Mouse (Mus musculus) monocyte, adult 5-6 weeks (primary cell): ENCODE measurements at regions not wholly inside any gene's neighbourhood (a gene's known extent, or its start where the extent isn't known, plus 50 kb on each side); places are given as distances from the start of the nearest gene placed in this dataset.

Experiments used
- ATAC-seq: fragments of 153-309, 156-312 bp; replicated peaks from 2 replicates; pipeline ENCODE4 v1.8.0; 2017; ENCODE audit warnings: mild to moderate bottlenecking; ENCODE audit not compliant: low TSS enrichment, insufficient number of reproducible peaks, severe bottlenecking, poor library complexity, low FRiP score

DNA sequence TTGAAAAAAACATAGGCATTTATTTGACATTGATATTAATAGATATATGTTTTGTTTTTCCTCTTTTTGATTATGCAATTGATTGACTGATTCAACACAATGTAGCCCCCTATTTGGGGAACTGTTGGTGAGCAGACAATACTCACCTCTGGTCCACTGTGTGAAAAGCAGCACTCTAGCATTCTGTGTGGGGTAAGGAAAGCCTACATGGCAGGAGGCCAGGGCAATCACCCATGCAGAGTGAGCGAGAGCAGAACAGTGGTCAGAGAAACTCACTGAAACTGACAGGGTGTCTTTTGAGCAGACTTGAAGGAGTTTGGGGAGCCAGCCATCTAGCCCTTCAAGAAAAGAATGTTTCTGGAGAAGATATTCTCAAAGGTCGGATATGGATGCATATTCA, 73.2 kb upstream of the Azi2 start:
- no peak for ATAC-seq

DNA sequence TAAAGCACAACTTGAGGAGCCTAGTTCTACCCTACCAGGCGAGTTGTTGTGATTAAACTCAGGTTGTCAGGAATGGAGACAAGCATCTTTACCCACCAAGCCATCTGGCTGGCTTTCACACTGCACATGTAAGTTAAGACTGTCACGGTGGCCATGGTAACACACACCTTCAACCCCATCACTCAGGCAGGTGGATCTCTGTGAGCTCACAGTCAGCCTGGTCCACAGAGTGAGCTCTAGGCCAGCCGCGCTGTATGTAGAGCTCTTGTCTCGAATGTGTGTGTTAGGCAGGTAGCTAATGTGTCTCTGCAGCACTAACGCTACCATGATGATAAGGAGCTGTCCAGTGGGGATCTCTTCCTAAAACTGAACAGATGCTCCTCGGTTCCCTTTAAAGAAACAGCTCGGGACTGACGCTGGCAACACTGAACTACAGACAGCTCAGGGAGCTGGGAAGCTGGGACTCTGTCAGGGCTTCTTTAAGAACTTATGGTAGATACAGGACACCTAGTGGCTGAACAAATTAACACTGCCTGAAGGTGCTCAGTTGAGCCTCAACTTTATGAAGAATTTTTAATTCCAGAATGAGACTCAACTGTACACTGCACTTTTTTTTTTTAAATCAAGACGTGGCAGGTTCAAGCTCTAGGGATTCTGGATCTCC, 73.8 kb upstream of the Azi2 start:
- no peak for ATAC-seq

DNA sequence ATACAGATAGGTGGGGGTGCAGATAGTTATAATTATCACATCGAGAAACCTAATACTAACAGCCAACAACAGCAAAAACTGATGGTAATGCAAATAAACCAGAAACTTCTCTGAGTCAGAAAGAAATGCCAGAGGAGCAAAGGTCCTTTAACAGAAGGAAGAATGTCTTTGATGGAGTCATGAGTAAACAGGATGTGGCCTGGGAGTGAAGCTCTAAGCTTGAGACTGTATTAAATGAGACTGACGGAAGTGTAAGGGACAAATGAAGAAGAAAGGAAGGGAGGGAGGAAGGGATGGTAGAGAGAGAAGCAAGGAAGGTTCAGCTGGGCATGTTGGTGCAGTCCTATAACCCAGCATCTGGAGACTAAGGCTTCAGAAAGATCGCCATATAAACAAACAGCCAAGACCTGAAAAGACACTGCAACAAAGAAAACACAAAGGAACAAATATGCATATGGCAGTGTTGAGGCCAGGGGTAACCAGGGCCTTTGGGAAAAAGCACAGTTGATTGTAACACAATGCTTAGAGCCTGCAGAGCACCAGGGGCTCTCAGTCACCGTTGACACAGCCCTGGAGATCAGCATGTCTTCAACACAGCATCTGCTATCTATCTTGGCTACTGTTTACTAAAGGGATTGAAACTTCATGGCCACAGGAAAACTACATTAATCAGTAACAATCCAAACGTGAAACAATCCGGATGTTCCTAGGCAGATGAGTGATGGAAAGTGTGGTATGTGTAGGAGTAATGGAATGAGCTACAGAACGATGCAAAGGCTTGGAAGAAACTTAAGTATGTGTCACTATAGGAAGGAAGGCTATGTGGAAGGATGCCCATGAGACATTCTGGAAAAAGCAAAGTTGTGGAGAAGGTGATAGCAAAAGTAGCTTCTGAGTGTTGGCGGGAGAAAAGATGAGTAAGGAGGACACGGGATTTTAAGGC, 77.9 kb upstream of the Azi2 start:
- ATAC-seq = no peak

DNA sequence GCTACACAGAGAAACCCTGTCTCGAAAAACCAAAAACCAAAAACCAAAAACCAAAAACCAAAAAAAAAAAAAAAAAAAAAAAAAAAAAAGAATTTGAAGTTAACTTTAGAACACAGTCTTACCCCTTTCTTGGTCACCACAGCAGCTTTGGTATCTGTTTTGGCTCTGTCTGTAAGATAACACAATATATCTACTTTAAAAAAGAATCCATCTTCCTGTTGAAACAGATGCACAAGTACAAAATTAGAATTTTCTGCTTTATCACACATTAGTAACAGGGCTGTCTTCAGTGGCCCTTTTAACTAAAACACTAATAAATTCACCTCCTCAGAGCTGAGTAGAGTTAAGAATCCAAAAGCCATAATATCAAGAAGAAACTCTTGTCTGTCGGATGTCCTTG, 80.5 kb upstream of the Azi2 start:
- no peak for ATAC-seq

DNA sequence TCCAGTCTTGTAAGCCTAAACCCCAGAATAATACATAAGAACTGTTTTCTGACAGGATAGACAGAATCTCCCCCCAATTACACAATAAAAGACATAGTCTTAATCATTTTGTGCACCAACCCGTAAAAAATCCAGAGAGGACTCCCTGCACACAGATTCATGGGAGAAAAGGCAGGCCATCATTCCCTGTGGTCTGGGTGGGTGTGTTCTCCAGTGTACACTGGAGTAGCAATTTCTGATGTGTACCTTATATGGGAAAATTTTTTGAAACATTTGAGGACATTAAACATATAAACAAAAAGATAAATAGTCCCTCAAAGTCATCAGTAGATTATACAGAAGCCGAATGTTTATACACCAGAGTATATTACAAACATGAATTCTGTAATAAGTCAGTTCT, 83.1 kb upstream of the Azi2 start:
- ATAC-seq = no peak

DNA sequence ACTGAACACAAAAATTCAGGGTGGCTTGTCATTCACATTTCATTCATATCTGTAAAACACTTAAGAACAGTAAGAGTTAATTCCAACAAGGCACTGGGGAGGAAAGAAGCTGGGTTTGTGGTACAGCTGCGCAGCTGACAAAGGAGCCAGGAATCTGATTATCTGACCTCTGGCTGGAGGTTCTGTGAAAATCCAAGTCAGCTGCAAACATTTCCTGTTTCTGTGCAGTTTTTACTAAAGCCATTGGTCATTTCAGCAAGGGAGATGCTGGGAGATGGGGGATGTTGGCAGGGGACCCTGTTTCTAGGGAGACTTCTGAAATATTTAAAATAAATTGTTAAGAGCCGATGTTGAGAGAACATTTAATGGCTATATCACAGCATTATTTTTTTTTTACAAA, 83.6 kb upstream of the Azi2 start:
- no peak for ATAC-seq

DNA sequence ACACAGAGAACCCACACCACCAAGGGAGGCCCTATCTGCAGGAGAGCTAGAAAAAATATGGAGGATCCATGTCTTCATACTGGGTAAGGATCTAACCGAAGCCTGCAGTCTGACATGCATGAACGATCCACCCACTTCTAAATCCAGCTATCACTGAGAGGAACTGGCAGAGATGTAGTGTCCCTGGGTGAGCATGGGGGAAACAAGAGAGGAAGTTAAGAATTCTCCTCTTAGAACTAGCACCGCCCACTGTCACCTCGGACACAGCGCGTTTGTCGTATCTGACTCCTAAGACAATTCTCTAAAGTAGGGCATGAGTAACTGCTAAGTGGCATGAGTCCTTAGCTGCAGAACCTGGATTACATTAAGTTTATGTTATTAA, 112.8 kb upstream of the Azi2 start:
- no peak for ATAC-seq

DNA sequence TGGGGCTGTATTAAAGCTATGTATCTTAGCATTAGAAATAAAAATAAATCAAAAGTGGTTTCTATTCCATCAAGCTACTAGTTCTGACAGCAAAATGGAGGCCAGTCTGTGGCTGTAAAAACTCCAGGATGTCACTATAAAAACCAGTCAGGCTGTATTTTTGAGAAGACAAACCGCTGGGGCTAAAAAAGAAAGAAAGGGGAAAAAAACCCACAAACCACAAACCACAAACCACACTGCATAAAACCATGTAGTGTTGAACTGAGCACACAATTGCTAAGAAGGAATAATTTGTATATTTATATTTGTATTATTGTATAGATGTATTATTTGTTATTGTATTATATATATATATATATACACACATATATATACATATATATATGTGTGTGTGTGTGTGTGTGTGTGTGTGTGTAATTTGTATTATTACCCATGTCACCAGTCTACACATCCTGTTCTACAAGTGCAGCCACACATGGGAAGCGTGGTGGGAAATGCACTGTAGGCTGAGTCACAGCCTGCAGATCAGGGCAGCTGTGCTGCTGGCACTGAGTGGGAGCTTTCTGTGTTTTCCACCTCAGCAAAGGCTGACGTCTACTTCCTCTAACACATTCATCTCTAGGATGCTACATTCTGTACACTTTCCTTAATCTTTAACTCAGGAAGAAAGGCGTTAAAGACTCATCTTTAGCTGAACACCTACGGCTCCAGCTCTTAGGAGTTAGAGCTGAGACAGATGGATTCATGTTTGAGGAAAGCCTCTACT, 113.4 kb upstream of the Azi2 start:
- no peak for ATAC-seq

DNA sequence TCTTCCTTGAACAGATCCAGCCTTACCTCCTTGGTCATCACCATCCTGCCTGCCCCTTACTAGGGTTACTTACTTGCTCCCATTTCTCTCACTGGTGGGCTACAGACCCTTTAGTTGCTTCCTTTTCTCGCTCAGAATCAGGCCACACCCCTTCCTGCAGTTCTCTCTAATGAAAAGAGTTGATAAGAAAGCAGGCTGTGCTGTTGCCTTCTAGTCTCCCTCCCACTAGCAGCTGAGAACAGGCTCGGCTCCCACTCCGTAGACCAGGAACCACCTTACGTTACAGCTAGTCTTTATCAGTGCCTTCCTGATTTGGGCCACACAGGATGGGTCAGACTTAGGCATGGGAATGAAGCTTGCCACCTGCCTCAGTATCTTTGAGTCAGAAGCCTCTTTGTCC, 117.3 kb upstream of the Azi2 start:
- no peak for ATAC-seq

DNA sequence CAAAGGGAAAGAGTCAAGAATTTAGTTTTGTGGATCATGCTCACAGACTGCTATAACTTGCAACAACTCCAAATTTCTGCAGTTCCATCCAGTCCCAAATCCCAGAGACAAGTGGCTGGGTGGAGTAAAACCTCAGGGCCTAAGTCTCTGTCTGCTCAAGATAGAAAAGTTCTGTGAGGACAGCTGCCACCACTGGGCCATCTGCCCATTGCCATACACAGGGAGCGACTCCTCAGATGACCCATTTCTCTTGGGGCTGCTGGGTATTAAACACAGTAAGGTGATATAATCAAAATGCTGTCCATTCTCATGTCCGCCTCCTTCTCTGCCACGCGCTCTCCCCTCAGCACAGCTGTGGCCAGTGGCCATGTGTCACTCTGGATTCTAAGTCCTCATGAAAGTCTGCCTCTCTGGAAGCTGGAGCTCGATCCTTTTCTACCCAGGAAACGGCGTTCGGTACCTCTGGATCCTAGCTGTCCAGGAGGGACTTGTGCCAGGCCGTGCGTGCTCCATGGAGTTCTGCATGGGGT, 132.3 kb upstream of the Azi2 start:
- no peak for ATAC-seq

DNA sequence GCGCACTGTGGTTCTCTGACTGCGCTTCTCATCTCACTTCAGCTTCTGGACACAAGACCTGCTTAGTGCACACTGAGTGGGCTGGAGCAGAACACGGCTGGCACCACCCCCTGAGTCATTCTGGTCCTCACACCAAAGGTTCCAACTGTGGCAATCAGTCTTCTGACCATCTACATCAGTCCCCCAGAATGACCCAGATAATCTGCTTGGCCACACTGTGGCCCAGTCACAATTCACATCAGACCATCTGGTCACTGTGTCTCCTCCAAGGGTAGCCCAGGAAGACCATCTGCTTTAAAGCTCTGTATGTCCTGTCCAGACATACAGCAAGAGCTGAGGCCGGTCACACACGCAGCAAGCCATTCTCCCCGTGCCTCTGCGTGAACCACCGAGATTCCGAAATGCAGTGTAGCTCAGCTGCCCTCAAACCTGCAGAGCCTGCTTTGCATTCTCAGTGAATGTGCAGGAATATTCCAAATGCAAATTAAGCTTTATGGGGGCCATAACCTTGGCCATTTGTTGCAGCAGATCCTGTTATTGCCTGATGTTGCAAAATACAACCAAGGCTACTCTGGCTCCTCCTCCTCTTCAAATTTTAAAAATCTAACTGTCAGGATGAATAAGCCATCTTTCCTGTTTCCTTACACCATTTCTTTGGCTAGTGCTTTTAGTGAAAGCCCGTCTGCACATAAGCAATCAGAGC, 135.1 kb upstream of the Azi2 start:
- no peak for ATAC-seq

DNA sequence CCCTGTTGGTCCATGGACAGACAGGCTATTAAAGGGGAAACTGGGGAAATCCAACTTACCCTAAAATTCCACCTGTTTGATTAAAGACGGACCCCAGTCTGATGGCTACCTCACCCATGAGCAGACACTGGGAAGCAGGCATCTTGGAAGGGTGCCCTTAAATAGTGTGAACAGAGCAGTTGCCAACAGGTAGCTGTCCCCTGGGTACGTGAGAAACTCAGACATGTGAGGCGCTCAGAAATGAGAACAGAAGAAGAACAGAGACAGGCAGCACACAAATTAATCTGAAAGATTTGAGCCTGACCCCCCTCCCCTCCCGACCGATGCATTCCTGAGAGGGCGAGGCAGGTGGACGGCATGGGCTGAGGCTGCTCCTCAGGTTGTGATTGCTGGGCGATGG, 135.7 kb upstream of the Azi2 start:
- no peak for ATAC-seq

DNA sequence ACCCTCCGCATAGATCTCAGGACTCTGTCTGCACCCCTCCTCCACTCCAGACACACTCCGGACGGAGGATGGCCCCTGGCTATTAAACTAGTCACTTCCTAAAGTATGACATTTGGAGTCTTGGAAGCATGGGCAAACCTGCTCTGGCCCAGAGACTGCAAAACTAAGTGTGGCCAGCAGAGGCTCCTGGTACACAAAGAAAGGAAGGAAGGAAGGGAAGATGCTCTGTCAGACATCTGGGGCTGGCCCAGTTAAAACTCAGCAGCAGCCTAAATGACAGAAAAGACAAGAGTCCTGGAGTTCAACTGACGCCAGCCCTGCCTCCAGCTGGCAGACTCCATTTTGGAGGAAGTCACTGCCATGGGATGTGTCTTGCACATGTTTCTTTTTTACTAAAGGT, 137.3 kb upstream of the Azi2 start:
- no peak for ATAC-seq

DNA sequence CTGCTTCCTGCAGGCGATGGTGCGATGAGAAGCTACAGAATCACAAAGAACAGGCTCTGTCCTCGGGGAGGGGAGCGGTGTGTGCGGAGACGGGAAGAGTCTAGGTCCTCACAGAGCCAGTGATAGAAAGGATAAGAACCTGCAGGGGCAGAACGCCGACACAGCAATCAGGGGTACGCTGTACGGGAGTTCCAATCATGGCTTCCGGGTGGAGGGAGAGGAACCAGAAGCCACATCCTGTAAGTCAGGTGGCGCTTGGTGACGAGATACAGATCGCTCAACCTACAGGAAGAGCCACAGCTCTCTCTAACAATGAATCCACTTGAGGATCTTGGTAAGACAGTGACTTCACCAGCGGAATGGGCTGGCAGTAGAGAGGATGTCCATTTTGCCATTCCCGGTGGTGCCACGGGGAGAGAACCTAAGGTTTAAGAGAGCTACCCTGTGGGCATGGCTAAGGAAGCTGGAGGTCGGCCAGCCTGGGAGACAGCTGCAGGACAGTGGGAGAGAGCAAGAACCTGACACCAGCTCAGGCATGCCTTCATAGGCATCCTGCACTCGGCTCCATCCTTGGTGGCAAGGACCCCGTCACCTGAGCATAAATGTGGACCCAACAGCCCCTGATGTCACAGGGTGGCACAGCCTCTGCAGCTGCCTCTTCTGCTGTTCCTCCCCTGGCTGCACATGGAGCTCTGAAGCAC, 137.9 kb upstream of the Azi2 start:
- peak; percentile 73 for ATAC-seq

DNA sequence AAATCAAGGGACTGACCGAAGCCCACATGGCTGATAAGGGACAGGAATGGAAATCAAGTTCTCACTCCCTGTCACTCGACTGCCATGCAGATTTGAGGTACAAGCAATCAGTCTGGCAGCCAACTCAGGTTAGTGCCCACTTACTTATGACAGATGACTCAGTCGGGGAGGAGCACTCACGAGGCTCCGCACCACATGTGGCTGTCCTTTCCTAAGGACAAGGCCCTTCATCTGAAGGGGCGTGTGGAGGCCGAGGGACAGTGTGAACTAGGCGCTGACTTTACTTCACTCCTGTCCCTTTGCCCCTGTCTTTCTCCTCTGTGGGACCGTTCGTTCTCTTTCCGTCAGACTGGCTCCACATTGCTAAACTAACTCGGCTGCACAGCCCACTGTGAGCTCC, 139.7 kb upstream of the Azi2 start:
- no peak for ATAC-seq

DNA sequence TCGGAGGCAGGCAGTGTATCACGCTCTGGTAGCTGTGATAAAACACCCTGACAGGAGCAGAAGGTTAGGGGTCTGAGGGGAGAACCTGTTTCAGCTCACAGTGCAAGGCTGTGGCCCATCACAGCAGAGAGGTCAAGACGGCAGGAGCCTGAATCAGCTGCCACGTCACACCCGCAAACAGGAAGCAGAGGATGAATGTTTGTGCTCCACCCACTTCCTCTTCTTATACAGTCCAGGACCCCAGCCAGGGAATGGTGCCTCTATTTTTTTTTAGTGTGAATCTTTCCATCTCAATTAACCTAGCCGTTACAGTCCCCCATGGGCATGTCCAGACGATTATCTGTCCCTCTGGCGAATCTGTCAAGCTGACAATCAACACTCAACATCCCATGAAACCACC, 143.8 kb upstream of the Azi2 start:
- ATAC-seq = no peak

DNA sequence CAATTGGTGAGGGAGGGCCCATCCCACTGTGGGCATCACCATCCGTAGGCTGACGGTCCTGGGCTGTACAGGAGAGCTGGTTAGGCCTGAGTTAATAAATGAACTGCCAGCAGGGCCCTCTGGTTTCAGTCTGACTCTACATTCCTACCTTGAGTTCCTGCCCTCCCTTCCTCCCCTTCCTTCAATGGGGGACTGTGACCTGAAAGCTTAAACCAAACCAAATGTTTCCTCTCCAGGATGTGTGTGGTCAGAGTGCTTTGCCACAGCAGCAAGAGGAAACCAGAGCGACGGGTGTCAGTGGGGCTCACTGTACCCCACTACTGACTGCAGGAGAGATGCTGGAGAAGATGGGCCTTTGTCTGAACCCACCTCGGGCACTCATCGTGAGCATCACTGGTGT, 147.7 kb upstream of the Azi2 start:
- peak; percentile 25 for ATAC-seq

DNA sequence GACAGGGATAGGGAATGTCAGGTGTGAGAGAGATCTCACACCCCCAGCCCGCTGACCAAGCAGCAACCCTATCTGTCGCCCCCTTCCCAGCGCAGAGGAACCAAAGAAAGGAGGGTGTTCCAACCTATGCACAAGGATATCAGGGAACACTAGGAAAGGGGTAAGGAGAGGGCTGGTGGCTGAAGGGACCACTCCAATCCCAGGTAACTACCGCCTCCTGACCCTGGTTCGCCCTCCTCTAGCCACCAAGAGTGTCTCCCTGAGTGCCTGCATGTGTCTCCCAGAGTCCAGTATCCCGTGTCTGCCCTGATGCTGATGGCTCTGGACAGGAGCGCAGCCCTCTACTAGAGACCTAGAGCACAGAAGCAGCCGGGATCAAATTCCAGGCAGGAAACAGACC, 167.1 kb upstream of the Azi2 start:
- ATAC-seq = no peak
